Mouse (Mus musculus) embryonic facial prominence, embryonic 13.5 days (tissue): ENCODE measurements at regions not wholly inside any gene's neighbourhood (a gene's known extent, or its start where the extent isn't known, plus 50 kb on each side); places are given as distances from the start of the nearest gene placed in this dataset.

Experiments
- ATAC-seq: fragments of 200-750 bp; cut with Nextera tagmentation; 2 replicates; pipeline ENCODE4 v1.8.0; 2017; ENCODE audit warnings: low read depth; ENCODE audit not compliant: insufficient number of reproducible peaks, insufficient read depth, low FRiP score, low TSS enrichment
- H3K27ac ChIP-seq: fragments of 300-500 bp; sonication (generic); 2 replicates; pipeline ENCODE4 v1.5.1; 2015; ENCODE audit warnings: moderate library complexity, mild to moderate bottlenecking, inconsistent platforms
- H3K27me3 ChIP-seq: fragments of 300-500 bp; sonication (generic); 2 replicates; pipeline ENCODE4 v1.6.1; 2015; ENCODE audit warnings: mild to moderate bottlenecking, inconsistent platforms
- H3K36me3 ChIP-seq: fragments of 300-500 bp; sonication (generic); 2 replicates; pipeline ENCODE4 v1.6.1; 2015; ENCODE audit warnings: mild to moderate bottlenecking, inconsistent platforms
- H3K4me1 ChIP-seq: fragments of 300-500 bp; sonication (generic); 2 replicates; pipeline ENCODE4 v1.6.1; 2015; ENCODE audit warnings: inconsistent platforms
- H3K4me2 ChIP-seq: fragments of 300-500 bp; sonication (generic); 2 replicates; pipeline ENCODE4 v1.6.1; 2015; ENCODE audit warnings: moderate library complexity, mild to moderate bottlenecking, inconsistent platforms
- H3K4me3 ChIP-seq: fragments of 300-500 bp; sonication (generic); 2 replicates; pipeline ENCODE4 v1.5.1; 2015; ENCODE audit warnings: mild to moderate bottlenecking, inconsistent platforms
- H3K9ac ChIP-seq: fragments of 300-500 bp; sonication (generic); 2 replicates; pipeline ENCODE4 v1.6.1; 2015; ENCODE audit warnings: mild to moderate bottlenecking, inconsistent platforms
- H3K9me3 ChIP-seq: fragments of 300-500 bp; sonication (generic); 2 replicates; pipeline ENCODE4 v1.6.1; 2016; ENCODE audit warnings: inconsistent platforms
- WGBS: fragments of 180-500 bp; shearing (Covaris S2); methylation state at CpG from one replicate; pipeline ENCODE4 v1.1.7; 2015; ENCODE audit warnings: mixed read lengths; 5-methylcytosine and 5-hydroxymethylcytosine counted together

- 91% methylated on average over 2 of the region's 2 CpGs for WGBS
- H3K9ac ChIP-seq: no peak overlapping the region
- ATAC-seq: 0 out of 2 replicates have a peak, but pooled peaks have one; percentile 50
These were observed 200.7 kb downstream of the Sec16b start for GRCm38 (mm10) chr1:157707256-157707655.

GRCm38 (mm10) chr1:157709117-157709516 is 202.6 kb downstream of the Sec16b start:
- Histone ChIP-seq H3K9me3 (no peaks in the 10 kb centered on the region), H3K9ac (no peak overlapping the region), H3K4me2 (no peak overlapping the region), H3K27me3 (no peaks in the 10 kb centered on the region), H3K36me3 (no peaks in the 10 kb centered on the region), H3K4me1 (no peaks in the 10 kb centered on the region), H3K27ac (no peak overlapping the region), H3K4me3 (no peak overlapping the region)
- no peak for ATAC-seq
- 72% methylated on average over 6 of the region's 6 CpGs for WGBS

More at GRCm38 (mm10) chr1:157707256-157707655, 200.7 kb downstream of the Sec16b start:
- H3K9me3 ChIP-seq: no peaks in the 10 kb centered on the region
- no peaks in the 10 kb centered on the region for H3K36me3 ChIP-seq
- H3K4me3 ChIP-seq: no peak overlapping the region
- H3K4me1 ChIP-seq: no peaks in the 10 kb centered on the region
- H3K27me3 ChIP-seq: no peaks in the 10 kb centered on the region
- H3K27ac ChIP-seq: no peak overlapping the region
- no peak overlapping the region for H3K4me2 ChIP-seq

GRCm38 (mm10) chr1:157710870-157711269 is 204.3 kb downstream of the Sec16b start:
- no peaks in the 10 kb centered on the region for H3K27me3 ChIP-seq
- H3K36me3 ChIP-seq: no peaks in the 10 kb centered on the region
- H3K4me1 ChIP-seq: no peaks in the 10 kb centered on the region
- no peak for ATAC-seq
- 76% methylated on average over 2 of the region's 2 CpGs for WGBS
- H3K9ac ChIP-seq: no peak overlapping the region
- H3K27ac ChIP-seq: no peak overlapping the region
- no peaks in the 10 kb centered on the region for H3K9me3 ChIP-seq
- no peak overlapping the region for H3K4me3 ChIP-seq
- no peak overlapping the region for H3K4me2 ChIP-seq

- no peaks in the 10 kb centered on the region for H3K27me3 ChIP-seq
- WGBS: 40% methylated on average over 2 of the region's 2 CpGs
These were observed 206.0 kb downstream of the Sec16b start for GRCm38 (mm10) chr1:157712519-157712918.

GRCm38 (mm10) chr1:157713851-157714250 is 207.3 kb downstream of the Sec16b start:
- Histone ChIP-seq H3K27ac (no peak overlapping the region), H3K36me3 (no peaks in the 10 kb centered on the region), H3K9me3 (no peaks in the 10 kb centered on the region), H3K27me3 (no peaks in the 10 kb centered on the region), H3K4me2 (no peak overlapping the region), H3K4me1 (no peaks in the 10 kb centered on the region), H3K9ac (no peak overlapping the region), H3K4me3 (no peak overlapping the region)
- no peak for ATAC-seq
- WGBS: 77% methylated on average over 7 of the region's 7 CpGs

More at GRCm38 (mm10) chr1:157712519-157712918, 206.0 kb downstream of the Sec16b start:
- no peak overlapping the region for H3K4me3 ChIP-seq
- no peak overlapping the region for H3K9ac ChIP-seq
- no peaks in the 10 kb centered on the region for H3K36me3 ChIP-seq
- H3K4me1 ChIP-seq: no peaks in the 10 kb centered on the region
- no peak overlapping the region for H3K27ac ChIP-seq
- no peaks in the 10 kb centered on the region for H3K9me3 ChIP-seq
- no peak overlapping the region for H3K4me2 ChIP-seq
- no peak for ATAC-seq

GRCm38 (mm10) chr1:157715632-157716031 is 209.1 kb downstream of the Sec16b start:
- Histone ChIP-seq H3K36me3 (no peaks in the 10 kb centered on the region), H3K27me3 (no peaks in the 10 kb centered on the region), H3K9ac (no peak overlapping the region), H3K27ac (no peak overlapping the region), H3K4me2 (no peak overlapping the region), H3K4me1 (no peaks in the 10 kb centered on the region), H3K4me3 (no peak overlapping the region), H3K9me3 (no peaks in the 10 kb centered on the region)
- ATAC-seq: no peak
- WGBS: 61% methylated on average over 3 of the region's 3 CpGs

GRCm38 (mm10) chr1:157717131-157717530 is 210.6 kb downstream of the Sec16b start:
- ATAC-seq: no peak
- Histone ChIP-seq H3K4me2 (no peak overlapping the region), H3K27ac (no peak overlapping the region), H3K36me3 (no peaks in the 10 kb centered on the region), H3K27me3 (no peaks in the 10 kb centered on the region), H3K9ac (no peak overlapping the region), H3K4me3 (no peak overlapping the region), H3K9me3 (no peaks in the 10 kb centered on the region), H3K4me1 (no peaks in the 10 kb centered on the region)
- 72% methylated on average over 5 of the region's 5 CpGs for WGBS

GRCm38 (mm10) chr1:157721946-157722345 is 215.4 kb downstream of the Sec16b start:
- Histone ChIP-seq H3K36me3 (no peaks in the 10 kb centered on the region), H3K27me3 (no peaks in the 10 kb centered on the region), H3K9ac (no peak overlapping the region), H3K4me3 (no peak overlapping the region), H3K4me1 (no peaks in the 10 kb centered on the region), H3K27ac (no peak overlapping the region), H3K9me3 (no peaks in the 10 kb centered on the region), H3K4me2 (no peak overlapping the region)
- 86% methylated on average over 5 of the region's 5 CpGs for WGBS
- no peak for ATAC-seq

GRCm38 (mm10) chr1:157731124-157731523 is 224.6 kb downstream of the Sec16b start:
- Histone ChIP-seq H3K27ac (no peak overlapping the region), H3K4me2 (no peak overlapping the region), H3K27me3 (no peaks in the 10 kb centered on the region), H3K9me3 (no peaks in the 10 kb centered on the region), H3K36me3 (no peaks in the 10 kb centered on the region), H3K9ac (no peak overlapping the region), H3K4me1 (no peaks in the 10 kb centered on the region), H3K4me3 (no peak overlapping the region)
- ATAC-seq: no peak
- WGBS: 90% methylated on average over 1 of the region's 1 CpGs

GRCm38 (mm10) chr1:157740725-157741665 is 234.5 kb downstream of the Sec16b start:
- no peak for ATAC-seq
- 46% methylated on average over 13 of the region's 13 CpGs for WGBS

GRCm38 (mm10) chr1:157745611-157746010 is 239.1 kb downstream of the Sec16b start:
- H3K27me3 ChIP-seq: no peaks in the 10 kb centered on the region
- no peak overlapping the region for H3K4me2 ChIP-seq
- no peaks in the 10 kb centered on the region; the same call in 1 of the 2 replicates for H3K4me1 ChIP-seq
- no peaks in the 10 kb centered on the region for H3K9me3 ChIP-seq
- no peak overlapping the region for H3K27ac ChIP-seq
- no peaks in the 10 kb centered on the region for H3K36me3 ChIP-seq
- no peak overlapping the region for H3K9ac ChIP-seq
- 0 out of 2 replicates have a peak, but pooled peaks have one; percentile 32 for ATAC-seq
- no peak overlapping the region for H3K4me3 ChIP-seq

More at GRCm38 (mm10) chr1:157740725-157741665, 234.5 kb downstream of the Sec16b start:
- Histone ChIP-seq H3K4me3 (no peak overlapping the region), H3K9ac (no peak overlapping the region), H3K4me1 (no peaks in the 10 kb centered on the region), H3K27ac (no peak overlapping the region), H3K36me3 (no peaks in the 10 kb centered on the region), H3K9me3 (no peaks in the 10 kb centered on the region), H3K4me2 (no peak overlapping the region), H3K27me3 (no peaks in the 10 kb centered on the region)

GRCm38 (mm10) chr1:157755015-157755649 is 248.6 kb downstream of the Sec16b start:
- H3K9me3 ChIP-seq: no peaks in the 10 kb centered on the region
- H3K4me2 ChIP-seq: no peak overlapping the region
- H3K9ac ChIP-seq: no peak overlapping the region
- H3K4me3 ChIP-seq: no peak overlapping the region
- no peaks in the 10 kb centered on the region for H3K27me3 ChIP-seq
- no peak for ATAC-seq
- no peaks in the 10 kb centered on the region for H3K36me3 ChIP-seq
- no peak overlapping the region for H3K27ac ChIP-seq
- WGBS: 79% methylated on average over 10 of the region's 10 CpGs
- H3K4me1 ChIP-seq: no peaks in the 10 kb centered on the region
